Mouse (Mus musculus): ENCODE results near the gene Hcn1. TPM values are rescaled to one million over a fixed set of nuclear protein-coding genes. Genes with fewer than 3 reads are reported as not detected.

The Hcn1 gene
- total RNA-seq (2021): 1 to 10 TPM in 1 of 2 experiments, under 1 TPM in 1; 0.89 to 2.0 TPM

GRCm38 (mm10) chr13:117602181-117602580 lies at the start of gene Hcn1:
Hcn1 (plus strand) TSS chr13:117602320.
- intact Hi-C loops (cut with DNase I): loop anchor here (2.0 to 5.0 kb wide), 3 partner anchors 200 to 749 kb away; no protein-coding TSS in a partner anchor
- peak; percentile 56 to 76 for DNase-seq

DNA sequence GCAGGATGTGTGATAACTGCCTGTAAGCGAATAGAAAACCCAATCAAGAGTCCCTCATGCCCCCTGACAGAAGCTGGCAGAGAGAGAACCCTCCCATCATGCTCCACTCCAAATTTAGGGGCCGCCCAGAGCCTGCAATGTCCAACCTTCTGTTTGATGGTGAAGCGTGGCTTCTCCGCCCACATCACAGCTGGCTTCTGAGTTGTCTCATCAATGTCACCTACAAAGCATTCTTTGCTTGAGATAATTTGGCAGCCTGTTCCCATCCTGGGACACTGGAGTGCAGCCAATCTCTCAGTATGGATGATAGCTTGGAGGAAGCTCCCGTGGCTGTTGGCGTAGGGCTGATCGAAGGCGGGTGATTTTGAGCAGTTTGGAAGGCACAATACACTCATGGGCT lies 34.9 kb upstream of the Hcn1 start:
- intact Hi-C loops (cut with DNase I): no loop called here
- peak; percentile 5 for DNase-seq

GRCm38 (mm10) chr13:117571747-117572146 lies 30.4 kb upstream of the Hcn1 start:
- DNase-seq: no peak
- intact Hi-C loops (cut with DNase I): no loop called here

DNA sequence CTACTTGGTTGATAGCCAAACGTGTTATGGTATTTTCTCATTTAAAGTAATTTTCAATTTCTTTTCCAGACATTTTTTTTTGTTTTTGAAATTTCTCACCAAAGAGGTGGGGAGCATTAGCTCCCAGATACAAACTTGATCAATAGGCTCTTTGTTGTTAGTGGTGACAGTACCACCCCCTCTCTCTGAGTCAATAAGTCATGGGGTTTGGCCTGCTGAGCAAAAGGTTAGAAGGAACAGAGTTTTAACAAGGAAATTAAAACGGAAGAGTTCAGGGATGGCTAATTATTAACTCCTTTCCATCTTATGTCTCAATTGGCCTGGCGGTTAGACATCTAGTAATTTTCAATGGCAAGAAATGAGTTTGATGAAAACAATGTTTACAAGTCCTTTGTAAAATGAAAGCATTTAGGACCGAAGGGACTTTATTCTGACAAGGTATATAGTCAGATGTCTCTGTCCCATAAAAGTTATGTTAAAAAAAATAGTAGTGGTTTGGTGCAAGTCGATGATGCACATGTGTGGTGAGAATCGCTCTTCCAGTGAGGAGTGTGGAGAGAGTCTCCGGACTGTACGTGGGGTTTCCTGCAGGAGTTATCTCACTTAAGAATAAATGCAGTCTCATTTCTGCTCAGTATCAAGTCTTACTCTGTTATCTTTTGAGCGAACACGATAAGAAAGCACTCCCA lies 7.5 kb upstream of the Hcn1 start:
- intact Hi-C loops (cut with DNase I): no loop called here
- no peak for DNase-seq

GRCm38 (mm10) chr13:117595183-117595532 lies 7.0 kb upstream of the Hcn1 start:
- intact Hi-C loops (cut with DNase I): no loop called here
- no peak for DNase-seq

GRCm38 (mm10) chr13:117601331-117601965 lies 672 bp upstream of the Hcn1 start:
- intact Hi-C loops (cut with DNase I): loop anchor here (5.0 kb wide), 2 partner anchors 201 to 626 kb away; no protein-coding TSS in a partner anchor
- DNase-seq: no peak

DNA sequence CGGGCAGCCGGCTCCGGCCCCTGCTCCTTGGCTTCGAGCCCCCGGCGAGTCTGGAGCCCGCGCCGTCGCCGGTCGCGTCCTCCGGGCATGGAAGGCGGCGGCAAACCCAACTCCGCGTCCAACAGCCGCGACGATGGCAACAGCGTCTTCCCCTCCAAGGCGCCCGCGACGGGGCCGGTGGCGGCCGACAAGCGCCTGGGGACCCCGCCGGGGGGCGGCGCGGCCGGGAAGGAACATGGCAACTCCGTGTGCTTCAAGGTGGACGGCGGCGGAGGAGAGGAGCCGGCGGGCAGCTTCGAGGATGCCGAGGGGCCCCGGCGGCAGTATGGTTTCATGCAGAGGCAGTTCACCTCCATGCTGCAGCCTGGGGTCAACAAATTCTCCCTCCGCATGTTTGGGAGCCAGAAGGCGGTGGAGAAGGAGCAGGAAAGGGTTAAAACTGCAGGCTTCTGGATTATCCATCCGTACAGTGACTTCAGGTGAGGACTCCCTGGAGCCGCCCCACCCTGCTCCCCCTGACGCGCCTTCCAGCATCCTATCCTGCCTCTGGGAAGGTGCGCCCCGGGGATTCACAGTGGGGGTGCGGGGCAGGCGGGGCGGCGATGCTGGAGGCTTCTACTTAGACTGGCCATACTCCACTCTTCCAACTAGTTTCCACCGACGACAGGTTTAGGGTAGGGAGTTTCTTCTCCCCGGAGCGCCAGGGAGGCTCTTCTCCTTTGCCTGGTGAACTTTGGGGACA lies 668 bp downstream of the Hcn1 start:
- intact Hi-C loops (cut with DNase I): loop anchor here (2.0 to 5.0 kb wide), 3 partner anchors 200 to 748 kb away; no protein-coding TSS in a partner anchor
- DNase-seq: no peak

DNA sequence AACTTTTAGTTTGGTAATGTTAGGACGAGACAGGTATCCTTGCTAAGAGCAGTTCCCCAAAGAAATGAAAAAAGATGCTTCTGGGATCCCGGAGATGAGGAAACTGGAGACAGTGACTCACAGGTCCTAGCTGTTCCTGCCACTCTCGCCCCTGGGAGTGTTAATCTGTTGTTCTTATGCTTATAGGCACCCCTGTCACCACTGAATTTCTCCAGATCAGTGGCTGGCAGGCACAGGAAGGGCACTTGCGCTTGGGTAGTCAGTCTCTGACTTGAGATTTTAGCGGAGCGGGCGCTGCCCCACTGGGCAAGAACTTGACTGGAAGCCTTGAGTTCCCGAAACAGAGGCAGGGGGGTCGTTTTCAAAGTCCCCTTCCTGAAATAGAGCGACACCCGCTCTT lies 1.3 kb downstream of the Hcn1 start:
- no peak for DNase-seq
- intact Hi-C loops (cut with DNase I): loop anchor here (2.0 to 5.0 kb wide), 3 partner anchors 199 to 747 kb away; no protein-coding TSS in a partner anchor

- DNase-seq: peak in 1 of 2 experiments; percentile 8
- intact Hi-C loops (cut with DNase I): loop anchor here (5.0 kb wide), 2 partner anchors 198 to 623 kb away; no protein-coding TSS in a partner anchor
These were observed 2.0 kb downstream of the Hcn1 start for GRCm38 (mm10) chr13:117604073-117604472.

- no peak for DNase-seq
- intact Hi-C loops (cut with DNase I): loop anchor here (5.0 kb wide), 2 partner anchors 197 to 622 kb away; no protein-coding TSS in a partner anchor
These were observed 3.0 kb downstream of the Hcn1 start for GRCm38 (mm10) chr13:117604971-117605750.

GRCm38 (mm10) chr13:117611881-117612280 lies 9.8 kb downstream of the Hcn1 start:
- no peak for DNase-seq
- intact Hi-C loops (cut with DNase I): no loop called here

- intact Hi-C loops (cut with DNase I): no loop called here
- no peak for DNase-seq
These were observed 17.4 kb downstream of the Hcn1 start for GRCm38 (mm10) chr13:117619544-117619943.

DNA sequence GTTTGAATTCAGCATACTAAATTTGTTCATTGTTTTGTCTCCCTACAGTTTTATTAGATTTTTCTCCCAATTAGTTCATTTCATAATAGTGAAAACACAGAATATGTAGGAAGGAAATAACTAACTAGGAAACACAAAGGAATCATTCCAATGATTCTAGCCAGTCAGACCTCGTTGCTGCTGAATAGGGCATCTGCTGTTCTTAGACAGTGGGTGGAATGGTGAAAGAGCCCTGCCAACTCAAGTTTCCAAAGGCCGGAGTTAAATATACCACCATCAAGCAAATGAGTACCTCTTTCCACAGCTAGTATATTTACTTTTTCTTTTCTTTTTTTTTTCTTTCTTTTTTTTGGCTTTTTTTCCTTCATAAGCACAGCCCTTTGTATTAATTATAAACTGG lies 55.4 kb downstream of the Hcn1 start:
- intact Hi-C loops (cut with DNase I): no loop called here
- no peak for DNase-seq

DNA sequence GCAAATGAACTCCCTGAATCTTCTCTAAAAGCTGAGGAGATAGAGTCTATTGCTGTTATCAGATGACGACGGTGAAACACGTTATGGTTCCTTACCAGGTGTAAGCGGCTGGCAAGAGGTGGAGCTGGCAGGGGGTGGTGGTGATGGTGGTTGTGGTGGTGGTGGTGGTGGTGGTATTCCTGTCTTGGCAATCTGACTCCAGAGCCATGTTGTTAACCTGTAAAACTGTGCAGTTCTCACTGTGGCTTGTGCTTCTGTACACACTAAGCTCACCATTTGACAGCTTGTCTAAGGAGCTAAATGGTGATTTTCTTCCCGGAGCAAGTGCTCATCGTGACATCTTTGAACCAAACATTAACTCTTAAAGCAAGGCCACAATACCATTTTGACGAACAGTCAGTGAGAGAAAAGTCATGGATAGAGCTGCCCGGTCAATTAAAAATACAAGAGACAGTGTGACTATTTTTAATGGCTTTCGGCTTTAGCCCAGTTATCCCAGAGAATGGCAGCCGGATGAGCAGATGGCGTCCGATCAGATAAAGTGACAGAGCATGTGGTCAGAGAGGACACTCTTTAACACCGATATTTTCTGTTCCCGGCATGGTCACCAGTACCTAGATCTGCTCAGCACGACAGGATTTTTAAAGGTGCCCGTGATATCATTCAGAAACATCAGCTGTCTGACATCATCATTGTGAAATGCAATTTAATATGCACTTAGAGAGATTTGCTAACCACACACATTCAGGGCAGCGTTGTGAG lies 56.5 kb downstream of the Hcn1 start:
- intact Hi-C loops (cut with DNase I): no loop called here
- no peak for DNase-seq

GRCm38 (mm10) chr13:117659511-117659910 lies 57.4 kb downstream of the Hcn1 start:
- no peak for DNase-seq
- intact Hi-C loops (cut with DNase I): no loop called here

DNA sequence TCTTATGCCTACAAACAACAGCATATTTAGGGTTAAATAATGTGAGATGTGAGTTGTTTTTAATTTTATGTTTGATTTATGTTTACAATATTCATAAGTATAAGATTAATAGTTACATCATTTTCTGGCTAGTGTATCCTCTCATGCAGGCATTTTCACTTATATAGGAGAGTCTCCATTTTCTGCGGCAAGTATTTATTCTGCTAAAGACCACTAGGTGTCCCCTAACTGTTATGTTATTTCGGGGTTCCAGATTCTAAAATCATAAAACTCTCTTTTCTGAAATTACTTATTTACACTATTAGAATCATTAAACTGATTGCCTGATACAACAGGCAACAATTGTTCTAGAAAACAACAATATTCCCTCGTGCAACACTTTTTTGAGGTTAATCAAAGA lies 60.5 kb downstream of the Hcn1 start:
- intact Hi-C loops (cut with DNase I): loop anchor here (2.0 kb wide), 1 partner anchor 564 kb away; no protein-coding TSS in a partner anchor
- no peak for DNase-seq

- intact Hi-C loops (cut with DNase I): no loop called here
- DNase-seq: no peak
These were observed 67.2 kb downstream of the Hcn1 start for GRCm38 (mm10) chr13:117669303-117669702.

DNA sequence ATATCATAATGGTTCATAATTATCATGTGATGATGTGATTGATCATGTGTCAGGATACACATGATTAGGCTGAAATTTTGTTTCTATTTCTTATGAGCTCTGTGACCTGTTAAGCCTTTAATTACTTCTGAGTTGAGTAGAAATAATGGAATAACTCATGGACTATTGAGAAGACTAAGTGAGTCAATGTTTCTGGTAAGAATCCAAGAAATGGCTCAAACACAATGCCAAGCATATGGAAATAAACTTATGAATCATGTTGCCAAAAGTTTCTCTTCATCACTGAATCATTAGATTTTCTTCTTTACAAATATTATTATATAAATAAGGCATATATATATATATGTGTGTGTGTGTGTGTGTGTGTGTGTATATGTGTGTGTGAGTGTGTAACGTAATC lies 69.7 kb downstream of the Hcn1 start:
- no peak for DNase-seq
- intact Hi-C loops (cut with DNase I): no loop called here

DNA sequence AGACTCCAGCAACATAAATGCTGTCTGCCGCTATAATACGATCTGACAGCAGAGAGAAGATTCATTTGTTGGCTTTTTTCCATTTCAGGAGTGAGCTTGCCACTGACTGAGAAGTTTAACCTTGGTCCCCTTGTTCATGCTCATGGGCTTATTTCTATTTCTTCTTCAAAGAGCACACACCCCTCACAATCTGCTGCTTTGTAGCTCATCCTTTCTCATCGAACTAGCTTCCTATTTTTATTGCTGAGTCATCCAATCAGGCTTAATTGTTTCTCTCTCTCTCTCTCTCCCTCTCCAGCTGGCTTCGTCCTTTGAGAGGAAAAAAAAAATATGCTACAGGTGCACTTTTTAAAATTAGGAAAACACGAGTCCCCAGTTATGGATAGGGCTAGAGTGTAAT lies 74.3 kb downstream of the Hcn1 start:
- intact Hi-C loops (cut with DNase I): no loop called here
- no peak for DNase-seq

- no peak for DNase-seq
- intact Hi-C loops (cut with DNase I): no loop called here
These were observed 85.5 kb downstream of the Hcn1 start for GRCm38 (mm10) chr13:117687670-117688069.

All from heart, postnatal 36 days (tissue).